Mouse (Mus musculus): Measurements from ENCODE around the gene Unc13d. TPM values are rescaled to one million over a fixed set of nuclear protein-coding genes. Genes with fewer than 3 reads are reported as not detected.

Gene Unc13d
- polyA plus RNA-seq, 1 experiment, result 9.1 TPM

- H3K4me2 ChIP-seq (ENCODE audit: low read depth), result no peak overlapping the region
- H3ac ChIP-seq (ENCODE audit: control insufficient read depth, insufficient read length), result no peak overlapping the region
- TF ChIP-seq POLR2AphosphoS2 (IDR thresholded peaks at IDR 0.05; ENCODE audit: insufficient read length, low read depth), result no peak
- TF ChIP-seq USF1 (IDR thresholded peaks at IDR 0.05; ENCODE audit: low read depth), result no peak
- TF ChIP-seq TCF3 (IDR thresholded peaks at IDR 0.05; ENCODE audit: insufficient read length, low read depth), result no peak
- TF ChIP-seq REST (IDR thresholded peaks at IDR 0.05; ENCODE audit: insufficient read depth, insufficient read length), result no peak
- no peak for TF ChIP-seq SRF (IDR thresholded peaks at IDR 0.05; ENCODE audit: control insufficient read depth, insufficient read length, low read depth)
- no peak for TF ChIP-seq TCF12 (IDR thresholded peaks at IDR 0.05; ENCODE audit: insufficient read depth, poor library complexity, severe bottlenecking)
- TF ChIP-seq MAX (IDR thresholded peaks at IDR 0.05; ENCODE audit: low read depth), result no peak
- no peak for TF ChIP-seq POLR2A (IDR thresholded peaks at IDR 0.05; ENCODE audit: insufficient read length, low read depth)
- TF ChIP-seq MYOG (IDR thresholded peaks at IDR 0.05; ENCODE audit: control insufficient read depth in 1 of 3, insufficient read depth in 1 of 3, insufficient read length in 2 of 3, low read depth in 2 of 3), result no peak
- TF ChIP-seq MYOD1 (IDR thresholded peaks at IDR 0.05; ENCODE audit: control insufficient read depth in 1 of 3, insufficient read length in 2 of 3, low read depth in 2 of 3), result no peak
- no peak for TF ChIP-seq E2F4 (IDR thresholded peaks at IDR 0.05; ENCODE audit: insufficient read depth)
- no peak for TF ChIP-seq CEBPB (IDR thresholded peaks at IDR 0.05; ENCODE audit: insufficient read depth, poor library complexity, severe bottlenecking)
- H3K79me2 ChIP-seq (ENCODE audit: control insufficient read depth, insufficient read depth), result no peaks in the 10 kb centered on the region
- H3K27me3 ChIP-seq (ENCODE audit: control insufficient read depth, insufficient read depth, insufficient read length), result no peaks in the 10 kb centered on the region
- no peak overlapping the region for H3K4me3 ChIP-seq
- peaks cover 33% of the 10 kb centered on the region for H3K36me3 ChIP-seq (ENCODE audit: control insufficient read depth, insufficient read depth)
Measured at GRCm38 (mm10) chr11:116055873-116056272, 21.9 kb downstream of the Unc13d start.

DNA sequence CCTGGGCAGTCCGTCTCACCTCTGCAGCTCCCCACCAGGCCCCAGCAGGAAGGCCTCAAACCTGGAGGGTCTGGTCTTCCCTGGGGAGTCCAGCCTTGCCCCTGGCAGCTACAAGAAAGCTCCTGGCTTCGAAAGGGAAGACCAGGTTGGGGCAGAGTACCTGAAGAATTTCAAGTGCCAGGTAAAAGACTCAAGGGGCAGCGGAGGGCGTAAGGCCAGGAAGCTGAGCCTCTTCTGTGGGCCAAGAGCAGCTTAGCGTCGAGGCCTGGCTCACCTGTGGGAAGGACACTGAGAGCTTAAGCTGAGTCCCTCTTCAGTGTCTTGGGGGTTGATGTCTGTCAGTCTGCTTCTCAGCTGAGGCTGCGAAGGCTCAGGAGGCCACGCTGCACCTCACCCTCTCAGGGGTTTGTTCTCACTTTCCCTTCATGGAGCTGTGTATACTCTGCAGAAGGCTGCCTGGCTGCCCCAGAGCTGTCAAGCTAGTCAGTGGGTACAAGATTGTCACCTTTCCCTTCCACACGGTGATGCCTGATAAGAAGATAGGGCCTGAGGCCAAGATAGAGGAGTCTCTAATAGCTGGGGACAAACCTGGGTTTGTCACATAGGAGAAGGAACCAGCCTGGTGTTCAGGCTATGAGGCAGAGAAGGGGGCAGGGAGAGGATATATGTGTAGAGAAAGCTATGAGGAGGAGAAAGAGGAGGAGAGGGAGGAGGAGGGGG, 24.1 kb downstream of the Unc13d start:
- no peak overlapping the region for H3K4me3 ChIP-seq
- no peak for TF ChIP-seq CEBPB (IDR thresholded peaks at IDR 0.05; ENCODE audit: insufficient read depth, poor library complexity, severe bottlenecking)
- no peak for TF ChIP-seq MYOG (IDR thresholded peaks at IDR 0.05; ENCODE audit: control insufficient read depth in 1 of 3, insufficient read depth in 1 of 3, insufficient read length in 2 of 3, low read depth in 2 of 3)
- no peak for TF ChIP-seq MYOD1 (IDR thresholded peaks at IDR 0.05; ENCODE audit: control insufficient read depth in 1 of 3, insufficient read length in 2 of 3, low read depth in 2 of 3)
- no peak for TF ChIP-seq TCF12 (IDR thresholded peaks at IDR 0.05; ENCODE audit: insufficient read depth, poor library complexity, severe bottlenecking)
- no peak for TF ChIP-seq POLR2AphosphoS2 (IDR thresholded peaks at IDR 0.05; ENCODE audit: insufficient read length, low read depth)
- TF ChIP-seq E2F4 (IDR thresholded peaks at IDR 0.05; ENCODE audit: insufficient read depth), result no peak
- no peak for TF ChIP-seq REST (IDR thresholded peaks at IDR 0.05; ENCODE audit: insufficient read depth, insufficient read length)
- TF ChIP-seq POLR2A (IDR thresholded peaks at IDR 0.05; ENCODE audit: insufficient read length, low read depth), result no peak
- TF ChIP-seq TCF3 (IDR thresholded peaks at IDR 0.05; ENCODE audit: insufficient read length, low read depth), result no peak
- TF ChIP-seq USF1 (IDR thresholded peaks at IDR 0.05; ENCODE audit: low read depth), result no peak
- no peak overlapping the region for H3K4me2 ChIP-seq (ENCODE audit: low read depth)
- H3K79me2 ChIP-seq (ENCODE audit: control insufficient read depth, insufficient read depth), result no peaks in the 10 kb centered on the region
- peaks cover 34% of the 10 kb centered on the region for H3K36me3 ChIP-seq (ENCODE audit: control insufficient read depth, insufficient read depth)
- H3K27me3 ChIP-seq (ENCODE audit: control insufficient read depth, insufficient read depth, insufficient read length), result no peaks in the 10 kb centered on the region
- no peak overlapping the region for H3ac ChIP-seq (ENCODE audit: control insufficient read depth, insufficient read length)

DNA sequence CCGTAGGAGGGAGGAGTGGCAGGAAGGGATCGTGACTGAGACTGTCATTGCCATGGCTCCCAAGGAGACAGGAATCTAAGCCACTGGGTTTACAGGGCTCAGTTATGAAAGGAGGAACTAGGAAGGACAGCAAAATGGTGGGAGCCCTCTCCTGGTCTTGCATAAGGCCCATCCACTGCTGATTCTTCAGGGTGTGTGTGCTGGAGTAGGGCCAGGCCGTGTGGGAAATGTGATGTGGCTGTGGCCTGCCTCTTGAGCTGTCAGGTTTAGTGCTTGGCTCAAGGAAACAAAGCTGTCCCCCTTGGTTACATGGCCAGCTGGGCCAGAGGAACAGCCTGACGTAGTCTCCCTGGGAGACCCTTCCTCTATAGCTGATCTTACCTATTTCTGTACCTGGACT, 27.6 kb downstream of the Unc13d start:
- H3K4me3 ChIP-seq, result no peak overlapping the region
- no peak overlapping the region for H3K4me2 ChIP-seq (ENCODE audit: low read depth)
- no peak overlapping the region for H3ac ChIP-seq (ENCODE audit: control insufficient read depth, insufficient read length)
- H3K27me3 ChIP-seq (ENCODE audit: control insufficient read depth, insufficient read depth, insufficient read length), result no peaks in the 10 kb centered on the region
- peaks cover 15% of the 10 kb centered on the region for H3K79me2 ChIP-seq (ENCODE audit: control insufficient read depth, insufficient read depth)
- TF ChIP-seq POLR2AphosphoS2 (IDR thresholded peaks at IDR 0.05; ENCODE audit: insufficient read length, low read depth) (no peak), USF1 (IDR thresholded peaks at IDR 0.05; ENCODE audit: low read depth) (no peak), SRF (IDR thresholded peaks at IDR 0.05; ENCODE audit: control insufficient read depth, insufficient read length, low read depth) (no peak), CEBPB (IDR thresholded peaks at IDR 0.05; ENCODE audit: insufficient read depth, poor library complexity, severe bottlenecking) (no peak), MAX (IDR thresholded peaks at IDR 0.05; ENCODE audit: low read depth) (no peak), MYOG (IDR thresholded peaks at IDR 0.05; ENCODE audit: control insufficient read depth in 1 of 3, insufficient read depth in 1 of 3, insufficient read length in 2 of 3, low read depth in 2 of 3) (no peak), TCF3 (IDR thresholded peaks at IDR 0.05; ENCODE audit: insufficient read length, low read depth) (no peak), POLR2A (IDR thresholded peaks at IDR 0.05; ENCODE audit: insufficient read length, low read depth) (no peak), MYOD1 (IDR thresholded peaks at IDR 0.05; ENCODE audit: control insufficient read depth in 1 of 3, insufficient read length in 2 of 3, low read depth in 2 of 3) (no peak), TCF12 (IDR thresholded peaks at IDR 0.05; ENCODE audit: insufficient read depth, poor library complexity, severe bottlenecking) (no peak), REST (IDR thresholded peaks at IDR 0.05; ENCODE audit: insufficient read depth, insufficient read length) (no peak), E2F4 (IDR thresholded peaks at IDR 0.05; ENCODE audit: insufficient read depth) (no peak)
- H3K36me3 ChIP-seq (ENCODE audit: control insufficient read depth, insufficient read depth), result peaks cover 33% of the 10 kb centered on the region

- TF ChIP-seq USF1 (IDR thresholded peaks at IDR 0.05; ENCODE audit: low read depth) (no peak), CEBPB (IDR thresholded peaks at IDR 0.05; ENCODE audit: insufficient read depth, poor library complexity, severe bottlenecking) (no peak), MYOD1 (IDR thresholded peaks at IDR 0.05; ENCODE audit: control insufficient read depth in 1 of 3, insufficient read length in 2 of 3, low read depth in 2 of 3) (no peak), TCF3 (IDR thresholded peaks at IDR 0.05; ENCODE audit: insufficient read length, low read depth) (no peak), REST (IDR thresholded peaks at IDR 0.05; ENCODE audit: insufficient read depth, insufficient read length) (no peak), TCF12 (IDR thresholded peaks at IDR 0.05; ENCODE audit: insufficient read depth, poor library complexity, severe bottlenecking) (no peak)
- peaks cover 21% of the 10 kb centered on the region for H3K79me2 ChIP-seq (ENCODE audit: control insufficient read depth, insufficient read depth)
- H3K4me2 ChIP-seq (ENCODE audit: low read depth), result no peak overlapping the region
- peaks cover 33% of the 10 kb centered on the region for H3K36me3 ChIP-seq (ENCODE audit: control insufficient read depth, insufficient read depth)
- H3K4me3 ChIP-seq, result no peak overlapping the region
- no peak overlapping the region for H3ac ChIP-seq (ENCODE audit: control insufficient read depth, insufficient read length)
- H3K27me3 ChIP-seq (ENCODE audit: control insufficient read depth, insufficient read depth, insufficient read length), result no peaks in the 10 kb centered on the region
Measured at GRCm38 (mm10) chr11:116049610-116050009, 28.2 kb downstream of the Unc13d start.
